Mouse (Mus musculus) neural tube, embryonic 14.5 days (tissue): Measurements from ENCODE around the gene Plk5. TPM values are rescaled to one million over a fixed set of nuclear protein-coding genes. Genes with fewer than 3 reads are reported as not detected.
A peak's percentile ranks its signal among the peaks of the same experiment; 100 is the strongest.

ENCODE experiments used
- ATAC-seq: fragments of 200-750 bp; cut with Nextera tagmentation; 2 replicates; pipeline ENCODE4 v1.8.0; 2017; ENCODE audit warnings: low read depth, mild to moderate bottlenecking, moderate TSS enrichment, moderate library complexity
- H3K27ac ChIP-seq: fragments of 300-500 bp; sonication (generic); 2 replicates; pipeline ENCODE4 v1.5.1; 2014; ENCODE audit warnings: low read depth, mild to moderate bottlenecking, control low read depth, low read length, moderate library complexity, mixed read lengths
- H3K27me3 ChIP-seq: fragments of 300-500 bp; sonication (generic); 2 replicates; pipeline ENCODE4 v1.6.1; 2014; ENCODE audit warnings: low read length; ENCODE audit not compliant: control insufficient read depth, insufficient read depth
- H3K36me3 ChIP-seq: fragments of 300-500 bp; sonication (generic); 2 replicates; pipeline ENCODE4 v1.6.1; 2014; ENCODE audit warnings: low read length, mixed read lengths; ENCODE audit not compliant: control insufficient read depth, insufficient read depth
- H3K4me1 ChIP-seq: fragments of 300-500 bp; sonication (generic); 2 replicates; pipeline ENCODE4 v1.6.1; 2014; ENCODE audit warnings: low read length; ENCODE audit not compliant: control insufficient read depth, insufficient read depth
- H3K4me2 ChIP-seq: fragments of 300-500 bp; sonication (generic); 2 replicates; pipeline ENCODE4 v1.6.1; 2014; ENCODE audit warnings: mild to moderate bottlenecking, low read depth, low read length, control low read depth
- H3K4me3 ChIP-seq: fragments of 300-500 bp; sonication (generic); 2 replicates; pipeline ENCODE4 v1.5.1; 2014; ENCODE audit warnings: low read depth, low read length, control low read depth, mixed read lengths
- H3K9ac ChIP-seq: fragments of 300-500 bp; sonication (generic); replicated peaks from 2 replicates; pipeline ENCODE4 v1.6.1; 2014; ENCODE audit warnings: low read depth, mild to moderate bottlenecking, control low read depth, low read length, mixed read lengths
- H3K9me3 ChIP-seq: fragments of 300-500 bp; sonication (generic); 2 replicates; pipeline ENCODE4 v1.6.1; 2016; ENCODE audit warnings: low read length; ENCODE audit not compliant: control insufficient read depth
- WGBS: fragments of 180-500 bp; shearing (Covaris S2); extraction: QIAGEN DNeasy Blood & Tissue Kit; methylation state at CpG from one replicate; pipeline ENCODE4 v1.1.7; 2014; 5-methylcytosine and 5-hydroxymethylcytosine counted together
- polyA plus RNA-seq: library from polyadenylated mRNA; unstranded; fragments of >200 nt; fragmentation: Nextera tagmentation; extraction: Ambion mirVana; gene quantifications from 2 replicates; pipeline ENCODE4 v1.2.1, GENCODE M21; 2014

Gene Plk5
- polyA plus RNA-seq, 1 experiment from 2014 or later: 3.4 TPM

DNA sequence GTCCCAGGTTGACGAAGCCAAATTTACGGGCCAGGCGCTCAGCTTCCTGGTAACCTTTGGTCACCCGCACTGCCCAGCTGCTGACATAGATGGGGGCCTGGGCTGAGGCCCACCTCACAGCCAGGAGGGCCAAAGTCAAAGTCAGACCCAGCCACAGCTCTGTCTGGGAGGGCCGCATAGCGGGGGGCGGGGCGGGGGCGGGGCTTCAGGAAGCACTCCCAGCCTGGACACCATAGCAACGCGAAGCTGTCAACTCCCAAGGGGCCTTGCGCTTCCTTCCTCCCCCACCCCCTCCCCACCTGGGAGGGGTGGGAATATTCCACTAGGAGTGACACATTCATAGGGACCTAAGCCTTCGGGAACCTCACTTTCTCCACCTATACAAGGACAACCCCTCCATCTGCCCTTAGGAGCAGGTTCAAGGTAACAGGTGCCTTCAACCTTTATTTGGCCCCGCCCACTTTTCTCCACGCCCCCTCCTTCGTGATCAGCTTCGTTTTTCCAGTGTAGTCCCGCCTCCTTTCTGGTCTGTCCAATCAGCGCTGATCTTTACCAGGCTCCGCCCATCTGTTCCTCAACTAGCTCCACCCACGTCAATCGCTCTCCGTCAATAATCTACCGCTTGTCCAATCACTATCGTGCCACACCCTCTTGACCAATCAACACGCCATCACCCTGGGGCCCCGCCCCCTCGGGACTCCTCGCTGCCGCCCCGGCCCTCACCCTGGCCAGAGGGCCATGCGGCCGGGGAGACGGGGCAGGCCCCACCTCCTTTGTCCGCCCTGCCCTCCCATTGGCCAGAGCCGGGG lies 26.8 kb upstream of the Plk5 start, which contains the start of the genes Pcsk4 and Reep6:
Gene Pcsk4, minus strand, starts transcription at position 226 of the 809 bp plus-strand sequence.
Gene Reep6, plus strand, starts transcription at position 681 of the 809 bp plus-strand sequence.
- Histone ChIP-seq H3K9me3 (no peaks in the 10 kb centered on the region), H3K4me1 (peaks cover 11% of the 10 kb centered on the region; the same call in 1 of the 2 replicates), H3K9ac (peak within 1 kb of the TSS; percentile 60), H3K27ac (no peak within 1 kb of the TSS), H3K36me3 (no peaks in the 10 kb centered on the region), H3K4me2 (peak within 1 kb of the TSS; percentile 85), H3K4me3 (peak within 1 kb of the TSS; percentile 40), H3K27me3 (no peaks in the 10 kb centered on the region; the same call in 1 of the 2 replicates)
- ATAC-seq: peak; percentile 91
- 6% methylated on average over 31 of the region's 36 CpGs for WGBS

GRCm38 (mm10) chr10:80330084-80330483 lies 26.2 kb upstream of the Plk5 start:
- no peak; the same call in 1 of the 2 replicates for ATAC-seq
- H3K27ac ChIP-seq: no peak overlapping the region
- no peaks in the 10 kb centered on the region for H3K9me3 ChIP-seq
- H3K4me2 ChIP-seq: peak overlapping the region; percentile 85
- no peaks in the 10 kb centered on the region; the same call in 1 of the 2 replicates for H3K27me3 ChIP-seq
- H3K4me1 ChIP-seq: peaks cover 11% of the 10 kb centered on the region; the same call in 1 of the 2 replicates
- H3K36me3 ChIP-seq: no peaks in the 10 kb centered on the region
- WGBS: 2% methylated on average over 33 of the region's 41 CpGs
- peak overlapping the region; percentile 40 for H3K4me3 ChIP-seq
- H3K9ac ChIP-seq: peak overlapping the region; percentile 60

- Histone ChIP-seq H3K4me2 (no peak overlapping the region), H3K27ac (no peak overlapping the region), H3K9me3 (no peaks in the 10 kb centered on the region), H3K4me3 (peak overlapping the region; percentile 40; the same call in 1 of the 2 replicates), H3K9ac (no peak overlapping the region), H3K27me3 (no peaks in the 10 kb centered on the region; the same call in 1 of the 2 replicates), H3K36me3 (no peaks in the 10 kb centered on the region), H3K4me1 (peaks cover 11% of the 10 kb centered on the region; the same call in 1 of the 2 replicates)
- 73% methylated on average over 2 of the region's 2 CpGs for WGBS
- ATAC-seq: no peak
These were observed 25.4 kb upstream of the Plk5 start for GRCm38 (mm10) chr10:80330888-80331287.

DNA sequence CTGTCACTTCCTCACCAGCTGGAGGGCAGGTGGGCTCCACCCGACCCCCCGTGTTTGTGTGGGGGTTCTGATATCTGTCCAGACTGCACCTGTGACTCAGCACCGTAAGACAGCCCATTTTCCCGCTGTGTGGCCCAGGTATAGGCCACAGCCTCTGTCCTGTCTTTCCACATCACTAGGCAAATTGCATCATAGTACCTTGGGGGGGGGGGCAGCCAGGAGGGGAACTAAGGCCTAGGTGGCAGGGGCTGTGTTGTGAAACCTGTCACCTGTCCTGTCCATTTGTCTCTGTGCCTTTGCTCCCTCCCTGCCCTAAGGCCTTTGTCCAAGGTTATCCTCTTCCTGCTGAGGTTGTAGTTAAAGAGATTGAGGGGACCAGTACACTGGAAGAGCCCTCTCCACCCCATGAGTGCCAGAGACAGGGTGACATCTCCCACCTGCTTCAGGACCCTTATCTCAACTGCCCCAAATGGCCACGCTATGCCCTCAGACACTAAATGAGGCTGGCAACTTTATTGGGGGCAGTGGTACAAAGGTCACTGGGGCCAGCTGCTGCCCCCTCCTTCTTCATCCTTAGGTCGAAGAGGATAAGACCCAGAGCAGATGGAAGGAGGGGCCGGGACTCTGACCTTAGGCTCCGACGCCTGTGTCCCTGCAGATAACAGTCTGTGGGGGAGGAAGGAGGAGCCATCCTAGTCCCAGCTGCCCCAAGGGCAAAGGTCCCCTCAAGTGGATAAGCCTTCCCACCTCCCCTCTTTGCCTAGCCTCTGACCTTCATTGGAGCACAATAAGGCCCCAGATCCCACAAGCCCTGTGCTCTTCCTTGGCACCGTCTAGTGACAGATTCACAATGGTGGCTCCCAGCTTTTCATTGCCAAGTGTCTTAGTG lies 24.4 kb upstream of the Plk5 start:
- Histone ChIP-seq H3K27me3 (no peaks in the 10 kb centered on the region), H3K4me3 (no peak overlapping the region), H3K36me3 (no peaks in the 10 kb centered on the region), H3K9ac (no peak overlapping the region), H3K4me2 (no peak overlapping the region), H3K4me1 (peaks cover 11% of the 10 kb centered on the region; the same call in 1 of the 2 replicates), H3K9me3 (no peaks in the 10 kb centered on the region), H3K27ac (no peak overlapping the region)
- ATAC-seq: no peak
- WGBS: 74% methylated on average over 10 of the region's 10 CpGs

- 81% methylated on average over 5 of the region's 5 CpGs for WGBS
- H3K4me2 ChIP-seq: no peak overlapping the region
- H3K4me1 ChIP-seq: peaks cover 11% of the 10 kb centered on the region; the same call in 1 of the 2 replicates
- H3K27ac ChIP-seq: no peak overlapping the region
- H3K4me3 ChIP-seq: no peak overlapping the region
- no peaks in the 10 kb centered on the region for H3K27me3 ChIP-seq
- no peaks in the 10 kb centered on the region for H3K9me3 ChIP-seq
- H3K9ac ChIP-seq: no peak overlapping the region
- no peak for ATAC-seq
- no peaks in the 10 kb centered on the region for H3K36me3 ChIP-seq
These were observed 23.7 kb upstream of the Plk5 start for GRCm38 (mm10) chr10:80332525-80332989.

DNA sequence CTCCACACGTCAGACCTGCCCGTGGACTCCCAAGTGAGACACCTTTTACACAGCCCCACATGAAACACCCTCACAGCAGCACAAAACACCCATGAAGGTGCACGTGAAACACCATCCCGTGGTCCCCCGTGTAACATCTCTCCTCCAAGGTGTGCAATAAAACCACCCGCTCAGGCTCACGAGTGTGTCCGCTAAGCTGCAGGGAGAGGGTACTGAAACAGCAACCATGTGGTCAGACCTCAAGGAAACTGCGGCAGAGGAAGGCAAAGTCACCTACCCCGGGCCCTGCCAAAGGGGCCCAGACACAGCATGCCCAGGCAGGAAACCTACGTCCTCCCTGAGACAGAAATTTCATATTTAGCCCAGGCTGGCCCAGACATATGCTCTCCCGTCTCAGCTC lies 20.0 kb upstream of the Plk5 start:
- Histone ChIP-seq H3K9me3 (no peaks in the 10 kb centered on the region), H3K4me1 (peaks cover 3% of the 10 kb centered on the region; the same call in 1 of the 2 replicates), H3K27me3 (peaks cover 12% of the 10 kb centered on the region), H3K4me2 (no peak overlapping the region), H3K4me3 (no peak overlapping the region), H3K27ac (no peak overlapping the region), H3K36me3 (no peaks in the 10 kb centered on the region), H3K9ac (no peak overlapping the region)
- 90% methylated on average over 12 of the region's 12 CpGs for WGBS
- ATAC-seq: no peak

DNA sequence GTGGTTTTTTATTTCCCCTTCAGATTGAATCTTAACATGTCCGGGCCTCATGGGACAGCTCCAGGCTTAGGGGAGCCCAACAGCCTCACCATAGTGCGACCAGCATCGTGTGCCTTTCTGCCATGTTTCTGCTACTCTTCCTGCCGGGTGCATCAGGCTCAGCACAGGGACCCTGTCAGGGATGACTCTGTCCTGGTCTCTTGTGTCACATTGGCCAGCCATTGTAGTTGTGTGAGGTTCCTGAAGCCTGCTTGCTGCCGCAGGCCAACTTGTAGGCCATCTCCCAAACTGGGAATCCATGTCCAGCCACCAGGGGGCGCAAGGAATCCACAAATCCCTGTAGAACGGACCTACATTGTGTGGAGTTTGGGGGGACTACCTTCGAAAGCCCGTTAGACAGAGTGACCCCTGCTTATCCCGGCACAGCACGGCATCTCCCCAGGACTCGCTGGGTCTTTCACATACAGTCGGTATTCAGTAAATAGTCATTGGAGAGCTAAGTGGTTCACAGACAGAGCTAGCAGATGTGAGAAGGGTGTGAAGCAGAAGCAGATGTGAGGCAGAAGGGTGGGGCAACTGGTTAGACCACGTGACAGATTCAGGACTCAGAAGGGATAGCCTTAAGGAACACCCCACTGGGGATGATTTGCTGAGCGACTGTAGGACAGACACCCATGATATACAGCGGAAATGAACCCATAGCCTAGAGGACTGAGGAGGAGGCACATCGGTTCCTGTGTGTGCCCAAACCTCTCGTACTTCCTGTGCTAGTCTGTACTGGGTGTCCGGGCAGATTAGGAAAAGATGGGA lies 16.1 kb upstream of the Plk5 start:
- H3K27me3 ChIP-seq: peaks cover 44% of the 10 kb centered on the region
- ATAC-seq: no peak
- no peak overlapping the region for H3K4me3 ChIP-seq

DNA sequence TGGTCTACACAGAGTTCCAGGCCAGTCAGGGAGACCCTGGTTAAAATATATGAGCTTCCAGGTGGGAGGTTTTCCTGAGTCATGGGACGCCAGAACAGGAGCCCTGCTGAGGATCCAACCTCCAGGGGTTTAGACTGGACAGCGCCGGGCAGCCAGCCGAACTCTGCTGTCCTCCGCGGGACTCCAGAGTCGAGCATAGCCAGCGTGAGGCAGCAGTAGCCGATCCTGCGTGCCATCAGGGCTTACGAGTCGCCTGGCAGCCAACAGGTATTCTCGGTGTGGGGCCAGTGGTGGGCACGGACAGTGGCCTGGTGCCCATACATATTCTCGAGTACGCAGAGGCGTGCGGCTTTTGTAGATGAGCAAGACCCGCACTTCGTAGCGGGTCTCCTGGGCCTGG lies 15.2 kb upstream of the Plk5 start:
- Histone ChIP-seq H3K27ac (no peak overlapping the region), H3K4me3 (no peak overlapping the region), H3K27me3 (peaks cover 47% of the 10 kb centered on the region), H3K9ac (no peak overlapping the region), H3K4me1 (peaks cover 10% of the 10 kb centered on the region; the same call in 1 of the 2 replicates), H3K9me3 (no peaks in the 10 kb centered on the region), H3K36me3 (no peaks in the 10 kb centered on the region; the same call in 1 of the 2 replicates), H3K4me2 (no peak overlapping the region)
- 11% methylated on average over 21 of the region's 21 CpGs for WGBS
- ATAC-seq: no peak

More for the DNA sequence above, 16.1 kb upstream of the Plk5 start:
- H3K4me1 ChIP-seq: peaks cover 10% of the 10 kb centered on the region; the same call in 1 of the 2 replicates
- no peak overlapping the region for H3K9ac ChIP-seq
- H3K36me3 ChIP-seq: no peaks in the 10 kb centered on the region; the same call in 1 of the 2 replicates
- no peak overlapping the region; the same call in 1 of the 2 replicates for H3K4me2 ChIP-seq
- H3K9me3 ChIP-seq: no peaks in the 10 kb centered on the region
- 20% methylated on average over 19 of the region's 19 CpGs for WGBS
- no peak overlapping the region for H3K27ac ChIP-seq
